Mouse (Mus musculus): ENCODE data around the gene Nlgn2.

Gene Nlgn2

DNA sequence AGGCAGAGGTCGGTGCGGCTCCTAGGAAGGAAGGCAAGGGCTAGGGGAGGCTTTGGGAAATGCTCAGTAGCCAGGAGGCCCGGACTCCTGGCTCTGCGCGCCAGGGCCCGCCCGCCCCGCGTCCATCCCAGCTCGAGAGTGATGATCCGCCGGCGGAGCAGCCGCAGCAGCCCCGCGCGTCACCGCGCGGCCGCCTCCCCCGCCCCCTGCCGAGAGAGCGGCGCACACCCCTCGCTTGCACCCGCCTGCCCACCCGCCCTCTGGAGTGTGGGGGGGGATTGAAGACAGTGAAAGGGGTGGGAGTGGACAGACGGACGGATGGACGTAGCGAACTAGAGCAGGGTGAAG lies at the start of gene Nlgn2:
Nlgn2 (minus strand) TSS at position 181 of the 348 bp plus-strand sequence.
- peak; percentile 83 for DNase-seq (ENCODE audit: low spot score)

DNA sequence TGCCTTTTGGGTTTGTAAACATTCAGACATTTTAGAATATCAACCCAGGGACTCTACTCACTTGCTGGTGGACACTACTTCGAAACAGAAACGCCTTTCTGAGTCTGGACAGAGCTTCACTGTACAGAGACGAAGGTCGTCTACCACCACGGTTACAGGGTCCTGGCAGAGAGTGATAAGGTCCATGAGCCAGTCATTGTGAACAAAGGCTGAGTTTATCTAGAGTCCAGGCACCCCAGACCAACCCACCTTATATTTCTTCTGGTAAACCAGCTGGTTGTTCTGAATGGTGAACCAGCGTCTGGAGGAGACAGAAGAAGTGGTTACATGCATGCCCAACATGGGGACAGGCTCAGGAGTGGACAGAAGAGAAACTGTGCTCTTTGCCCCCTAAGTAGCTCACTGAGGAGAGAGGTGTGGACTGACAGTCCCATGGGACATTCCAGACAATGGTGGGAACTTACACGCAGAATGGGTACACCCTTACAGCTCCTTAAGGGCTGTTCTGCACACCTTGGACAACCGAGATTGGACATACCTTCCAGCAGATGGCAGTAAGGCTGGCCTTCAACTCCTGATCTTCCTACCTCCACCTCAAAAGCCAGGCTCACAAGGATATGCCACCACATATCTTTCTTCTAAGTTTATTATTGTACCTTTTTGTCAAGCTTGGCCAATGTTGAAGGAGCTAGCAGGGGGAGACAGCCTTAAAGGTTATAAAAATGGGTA lies 49.5 kb upstream of the Nlgn2 start:
- no peak for DNase-seq (ENCODE audit: low spot score)

DNA sequence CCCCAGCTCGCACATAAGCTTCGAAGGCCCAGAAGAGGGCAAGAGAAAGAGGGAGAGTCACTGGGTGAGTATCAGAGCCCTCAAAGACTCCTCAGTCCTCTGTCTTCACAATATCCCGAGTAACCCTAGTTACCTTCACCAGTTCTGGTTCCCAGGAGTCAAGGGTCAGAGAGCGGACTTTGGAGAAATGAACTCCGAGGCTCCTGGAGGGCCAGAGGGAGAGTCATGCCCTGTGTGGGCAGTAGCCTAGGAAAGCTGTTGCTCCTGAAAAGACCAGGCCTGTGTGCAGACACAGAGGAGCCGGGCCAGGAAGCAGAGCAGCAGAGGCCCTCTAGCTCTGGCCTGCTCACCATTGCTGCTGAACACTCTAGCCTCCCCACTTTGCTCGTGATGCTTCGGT lies 47.1 kb upstream of the Nlgn2 start:
- no peak for DNase-seq (ENCODE audit: low spot score)

DNA sequence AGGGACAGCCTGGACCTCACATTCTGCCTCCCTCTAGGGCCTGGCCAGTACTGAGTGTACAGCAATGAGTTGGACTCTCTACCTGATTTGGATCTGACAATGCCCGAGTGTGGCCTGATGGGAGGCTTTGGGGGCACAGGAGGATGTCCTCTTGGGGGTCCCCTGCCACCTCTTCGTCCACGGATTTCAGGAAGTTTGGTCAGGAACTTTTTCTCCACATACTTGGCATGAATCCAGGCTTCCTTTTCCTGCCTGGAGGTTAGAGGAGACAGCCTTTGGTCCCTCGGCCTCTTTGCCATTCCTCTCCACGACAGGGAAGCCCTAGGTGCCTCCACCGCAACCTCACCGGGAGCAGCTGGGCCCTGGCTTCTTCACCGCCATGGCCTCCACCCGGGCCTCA lies 46.7 kb upstream of the Nlgn2 start:
- no peak for DNase-seq (ENCODE audit: low spot score)

DNA sequence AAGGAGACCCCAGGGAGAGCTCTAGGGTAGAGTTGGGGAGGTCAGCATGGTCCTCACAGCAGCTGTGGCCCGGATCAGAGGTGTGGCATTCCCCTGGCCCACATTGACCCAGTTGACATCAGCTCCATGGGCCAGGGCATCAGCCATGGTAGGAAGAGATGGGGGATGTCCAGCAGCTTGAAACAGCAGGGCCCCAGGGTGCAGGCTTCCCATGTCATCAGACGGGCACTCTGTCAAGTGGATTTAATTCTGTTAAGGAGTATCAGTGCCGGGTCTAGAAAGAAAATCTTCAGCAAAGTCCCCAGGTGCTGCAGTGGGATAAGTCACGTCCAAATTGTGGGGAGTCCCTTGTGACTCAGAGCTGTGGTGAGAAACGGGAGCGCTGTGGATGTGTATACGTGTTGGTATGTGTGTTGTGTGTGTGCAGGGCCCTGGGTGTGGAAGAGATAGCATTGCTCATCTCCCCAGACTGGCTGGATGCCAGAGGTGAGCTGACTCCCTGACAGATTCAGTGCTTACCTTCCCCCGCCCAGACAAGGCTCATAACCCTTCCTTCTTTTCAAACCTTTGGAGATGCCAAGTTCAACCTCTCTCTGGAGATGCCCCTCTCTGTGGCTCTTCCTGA lies 46.1 kb upstream of the Nlgn2 start:
- DNase-seq (ENCODE audit: low spot score) = no peak

DNA sequence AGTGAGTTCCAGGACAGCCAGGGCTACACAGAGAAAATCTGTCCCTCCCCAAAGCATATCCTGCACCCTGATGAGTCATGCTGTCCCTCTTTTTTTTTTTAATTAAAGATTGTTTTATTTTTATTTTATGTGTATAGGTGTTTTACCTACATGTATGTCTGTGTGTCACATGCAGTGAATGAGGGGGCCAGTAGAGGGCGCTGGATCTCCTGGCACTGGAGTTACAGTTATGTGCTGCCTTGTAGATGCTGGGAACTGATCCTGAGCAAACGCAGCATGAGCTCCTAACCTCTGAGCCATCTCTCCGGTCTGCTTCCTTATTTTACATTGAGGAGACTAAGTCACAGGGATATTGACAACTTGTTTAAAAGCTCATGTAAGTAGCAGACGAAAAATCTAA lies 45.5 kb upstream of the Nlgn2 start:
- DNase-seq (ENCODE audit: low spot score) = no peak

DNA sequence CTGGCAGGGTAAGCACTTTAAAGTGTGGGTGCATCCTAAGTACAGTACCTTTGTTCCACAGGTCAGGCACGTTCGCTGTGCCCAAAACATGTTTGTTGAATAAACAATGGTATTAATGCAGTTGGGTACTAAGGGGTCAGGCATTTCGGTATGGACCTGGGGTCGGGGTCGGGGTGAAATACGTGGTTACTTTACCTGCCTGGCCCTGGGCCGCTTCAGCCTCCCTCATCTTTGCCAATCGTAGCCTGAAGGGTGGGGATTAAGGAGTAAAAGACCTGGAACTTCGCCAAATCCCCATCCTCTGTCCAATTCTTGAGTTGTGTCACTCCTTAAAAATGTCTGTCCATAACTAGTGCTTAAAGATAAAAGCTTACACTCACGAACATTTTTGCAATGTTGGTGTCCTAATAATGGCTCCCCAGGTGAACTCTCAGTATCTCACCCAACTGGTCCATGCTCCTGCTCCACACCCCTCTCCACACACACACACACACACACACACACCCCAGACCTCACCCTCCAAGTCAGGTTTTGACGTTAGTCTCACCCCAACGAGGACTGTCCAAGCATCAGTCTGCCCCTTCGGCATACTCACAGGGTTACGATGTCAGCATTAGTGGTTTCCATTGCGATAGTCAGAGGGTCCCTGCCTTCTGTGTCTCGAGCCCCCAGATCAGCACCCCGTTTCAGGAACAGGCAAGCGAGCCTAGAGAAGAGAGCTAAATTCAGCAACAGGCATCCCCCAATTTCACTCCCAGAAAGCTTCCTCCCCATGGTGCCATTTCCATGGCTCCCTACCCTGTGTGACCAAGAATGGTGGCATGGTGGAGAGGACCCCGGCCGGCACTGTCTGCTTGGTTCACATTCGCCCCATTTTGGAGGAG lies 44.4 kb upstream of the Nlgn2 start:
- DNase-seq (ENCODE audit: low spot score) = no peak

DNA sequence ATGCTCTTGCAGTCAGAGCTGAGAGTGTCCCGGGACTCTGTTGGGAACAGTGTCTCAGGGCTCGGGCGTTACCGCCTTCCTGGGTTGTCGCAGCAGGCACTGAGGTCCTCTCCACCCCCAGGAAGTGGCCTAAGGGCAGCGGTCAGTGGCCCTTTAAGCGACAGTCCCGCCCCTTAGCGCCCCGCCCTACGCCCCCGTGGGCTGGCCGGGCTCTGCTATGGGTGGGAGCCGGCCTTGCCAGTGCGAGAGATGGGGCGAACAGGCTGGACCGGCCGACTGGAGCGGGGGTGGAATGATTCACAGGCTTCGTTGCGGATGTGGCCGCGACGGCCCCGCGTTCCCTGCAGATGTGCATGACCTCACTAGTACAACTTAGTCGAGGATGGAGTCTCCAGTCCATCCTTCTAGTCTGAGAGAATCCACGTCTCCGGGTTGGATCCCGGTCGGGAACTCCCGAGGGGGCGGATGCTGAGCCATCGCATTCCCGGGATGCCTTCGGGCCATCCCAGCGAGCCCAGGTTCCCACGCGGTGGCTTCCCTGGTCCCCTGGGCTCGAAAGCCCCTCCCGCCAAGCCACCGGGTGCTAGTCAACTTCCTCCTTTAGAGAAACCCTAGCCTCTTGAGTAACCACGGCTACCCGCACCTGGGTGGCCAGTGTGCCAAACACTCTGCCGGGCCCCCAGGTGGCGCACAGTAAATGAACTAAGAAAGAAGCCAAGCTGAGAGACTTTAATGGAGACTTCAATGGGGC lies 43.4 kb upstream of the Nlgn2 start, which contains the start of gene Kctd11:
Kctd11 (minus strand) TSS at position 554 of the 751 bp plus-strand sequence.
- DNase-seq (ENCODE audit: low spot score) = peak; percentile 87

DNA sequence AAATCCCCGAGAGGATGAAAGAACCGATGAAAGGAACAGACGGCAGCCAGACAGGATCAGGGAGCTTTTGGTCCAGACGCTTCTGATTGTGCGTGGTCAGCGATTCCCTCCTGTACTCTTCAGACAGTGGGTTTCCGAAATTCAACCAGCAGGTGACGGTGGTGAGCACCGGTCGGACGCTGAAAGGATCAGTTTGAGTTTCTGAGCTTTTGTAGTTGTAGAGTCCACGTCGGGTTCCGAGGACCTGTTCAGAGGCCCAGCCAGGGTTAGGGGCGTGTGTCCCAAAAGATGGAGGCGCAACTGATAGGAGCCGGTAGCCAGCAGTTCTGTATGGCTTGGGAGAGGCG lies 42.9 kb upstream of the Nlgn2 start:
- DNase-seq (ENCODE audit: low spot score) = peak; percentile 87

DNA sequence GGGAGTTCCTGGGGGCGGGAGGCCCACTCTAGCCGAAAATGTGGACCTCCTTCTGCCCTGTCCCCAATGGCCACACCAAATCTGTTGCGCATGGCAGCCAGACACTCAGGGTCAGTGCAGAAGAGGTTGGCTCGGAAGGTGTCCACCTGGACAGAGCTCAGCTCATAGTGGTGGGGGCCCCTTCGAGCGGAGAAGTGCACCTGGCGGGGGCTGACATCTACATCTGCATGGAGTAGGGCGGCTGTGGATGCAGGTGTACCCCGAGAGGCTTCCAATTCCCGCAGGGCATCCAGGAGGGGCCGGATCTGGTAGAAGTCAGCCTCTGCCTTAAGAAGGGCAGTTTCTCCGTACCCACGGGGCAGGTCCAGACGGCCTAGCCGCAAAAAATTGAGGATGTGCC lies 42.1 kb upstream of the Nlgn2 start:
- DNase-seq (ENCODE audit: low spot score) = no peak

DNA sequence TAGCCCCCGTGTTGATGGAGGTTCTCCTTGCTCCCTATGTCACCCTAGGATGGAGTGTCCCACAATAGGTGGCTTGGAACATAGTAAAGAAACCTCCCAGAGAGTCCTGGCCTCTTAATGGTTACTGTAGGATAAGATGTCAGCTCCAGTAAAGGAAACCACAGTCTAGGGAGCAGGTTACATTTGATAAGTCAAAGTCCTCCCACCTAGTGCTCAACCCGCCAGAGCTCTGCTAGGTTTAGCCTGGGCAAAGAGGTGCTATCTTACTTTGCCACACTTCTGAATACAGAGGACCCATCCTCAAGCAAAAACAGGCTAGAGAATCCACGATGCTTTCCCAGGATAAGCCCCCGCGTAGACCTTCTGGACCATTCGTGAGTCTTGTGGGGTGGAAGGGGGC lies 41.4 kb upstream of the Nlgn2 start:
- no peak for DNase-seq (ENCODE audit: low spot score)

DNA sequence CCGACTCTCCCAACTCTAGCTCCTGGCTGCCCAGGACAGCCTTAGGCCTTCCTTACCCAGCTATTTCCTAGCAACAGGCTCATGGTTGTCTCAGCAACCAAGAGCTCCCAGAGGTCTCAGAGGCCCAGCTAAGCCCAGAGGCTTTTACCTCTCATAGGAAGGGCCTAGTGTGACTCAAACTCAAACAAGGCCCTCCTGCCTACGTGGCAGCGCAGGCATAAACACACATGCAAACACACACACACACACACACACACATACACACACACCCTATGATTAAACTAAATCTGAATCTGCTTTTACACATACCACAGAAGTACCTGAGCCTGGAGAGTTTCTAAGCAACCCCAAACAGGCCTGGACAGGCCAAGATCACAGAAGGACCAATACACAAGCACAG lies 40.8 kb upstream of the Nlgn2 start:
- DNase-seq (ENCODE audit: low spot score) = peak; percentile 42

DNA sequence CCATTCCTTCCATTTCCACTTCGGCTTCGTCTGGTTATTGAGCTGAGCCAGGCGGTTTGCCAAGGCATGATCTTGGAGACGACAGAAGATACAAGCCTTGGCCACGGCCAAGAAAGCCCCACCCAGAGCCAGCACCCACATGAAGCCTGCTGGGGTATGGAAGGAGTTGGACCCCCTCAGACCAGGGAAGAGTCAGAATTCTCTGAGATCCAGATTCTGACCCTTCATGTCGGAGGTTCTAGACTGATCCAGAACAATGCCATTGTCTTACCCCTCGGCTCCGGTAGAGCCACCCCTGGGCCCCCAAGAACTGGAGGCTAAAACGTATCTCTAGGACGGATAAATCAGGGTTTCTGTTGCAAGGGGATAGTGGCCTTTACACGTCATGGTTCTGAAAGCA lies 40.3 kb upstream of the Nlgn2 start, which contains the start of gene Tmem95:
Tmem95 (minus strand) TSS at position 141 of the 400 bp plus-strand sequence.
- no peak for DNase-seq (ENCODE audit: low spot score)

DNA sequence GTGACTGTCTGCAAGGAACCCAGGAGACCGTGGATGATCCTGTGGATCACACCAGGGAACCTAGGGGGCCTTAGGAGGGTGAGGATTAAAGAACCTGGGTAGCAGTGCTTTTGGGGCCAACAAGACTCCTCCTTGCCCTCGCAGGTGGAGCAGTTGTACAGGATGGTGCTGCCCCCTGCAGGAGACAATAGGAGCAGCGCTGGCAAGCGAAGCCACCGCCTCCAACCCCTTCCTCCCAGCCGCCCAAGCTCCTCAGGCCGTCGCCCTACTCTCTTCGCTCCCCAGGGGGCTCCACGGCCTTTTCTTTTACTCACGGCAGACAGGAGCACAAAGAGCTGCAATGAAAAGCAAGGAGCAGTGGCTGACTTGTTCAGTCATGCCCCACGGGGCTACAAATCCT lies 39.3 kb upstream of the Nlgn2 start:
- DNase-seq (ENCODE audit: low spot score) = peak; percentile 88

DNA sequence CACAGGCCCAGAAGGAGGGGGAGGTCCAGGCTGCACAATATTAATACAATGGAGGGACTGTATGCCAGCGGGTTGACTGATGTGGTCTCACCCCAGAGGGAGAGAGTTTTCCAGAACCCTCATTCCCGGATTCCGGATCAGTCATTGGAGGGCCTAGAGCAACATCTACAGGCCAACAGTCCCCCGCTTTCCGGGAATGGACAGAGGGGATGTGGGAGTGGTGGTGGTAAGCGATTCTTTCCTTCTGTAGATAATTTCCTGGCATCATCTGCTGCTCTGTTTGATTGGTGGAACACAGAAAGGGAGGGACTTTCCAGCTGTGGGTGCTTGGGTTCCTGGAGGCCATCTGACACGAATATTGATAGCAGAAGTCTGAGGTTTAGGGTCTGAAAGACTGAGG lies 38.6 kb upstream of the Nlgn2 start:
- peak; percentile 41 for DNase-seq (ENCODE audit: low spot score)

DNA sequence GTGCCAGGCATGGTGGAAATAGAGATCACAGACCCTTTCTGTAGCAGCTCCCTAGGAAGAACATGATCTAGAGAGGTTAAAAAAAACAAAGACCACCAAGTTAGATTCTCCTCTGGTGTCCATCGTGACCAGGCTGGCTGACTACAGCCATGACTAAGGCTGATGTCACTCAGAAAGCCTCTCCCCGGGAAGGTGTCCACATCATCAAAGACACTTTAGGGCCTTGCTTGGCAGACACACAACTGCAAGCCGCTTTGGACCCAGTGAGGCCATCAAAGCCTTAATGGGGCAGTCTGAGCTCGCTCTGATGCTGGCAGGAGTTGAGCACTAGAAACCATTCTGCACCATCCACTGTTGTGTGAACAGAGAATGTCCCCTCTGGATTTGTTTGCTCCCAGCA lies 34.9 kb upstream of the Nlgn2 start:
- DNase-seq (ENCODE audit: low spot score) = no peak

DNA sequence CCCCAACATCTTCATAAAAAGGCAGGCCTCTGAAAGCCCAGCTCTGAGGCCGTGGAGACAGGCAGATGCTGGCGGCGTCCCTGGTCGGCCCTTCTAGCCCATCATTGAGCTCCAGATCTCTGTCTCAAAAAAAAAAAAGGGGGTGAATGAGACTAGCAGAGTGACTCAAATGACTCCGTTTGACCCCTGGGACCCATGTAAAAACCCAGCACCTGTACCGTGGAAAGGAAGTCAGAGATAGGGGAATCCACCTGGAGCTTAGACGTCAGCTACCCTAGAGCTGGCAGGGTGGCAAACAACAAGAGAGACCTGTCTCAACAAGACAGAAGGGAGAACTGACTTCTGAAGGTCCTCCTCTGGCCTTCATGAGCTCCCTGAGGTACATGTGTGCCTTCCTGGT lies 34.2 kb upstream of the Nlgn2 start:
- DNase-seq (ENCODE audit: low spot score) = no peak

DNA sequence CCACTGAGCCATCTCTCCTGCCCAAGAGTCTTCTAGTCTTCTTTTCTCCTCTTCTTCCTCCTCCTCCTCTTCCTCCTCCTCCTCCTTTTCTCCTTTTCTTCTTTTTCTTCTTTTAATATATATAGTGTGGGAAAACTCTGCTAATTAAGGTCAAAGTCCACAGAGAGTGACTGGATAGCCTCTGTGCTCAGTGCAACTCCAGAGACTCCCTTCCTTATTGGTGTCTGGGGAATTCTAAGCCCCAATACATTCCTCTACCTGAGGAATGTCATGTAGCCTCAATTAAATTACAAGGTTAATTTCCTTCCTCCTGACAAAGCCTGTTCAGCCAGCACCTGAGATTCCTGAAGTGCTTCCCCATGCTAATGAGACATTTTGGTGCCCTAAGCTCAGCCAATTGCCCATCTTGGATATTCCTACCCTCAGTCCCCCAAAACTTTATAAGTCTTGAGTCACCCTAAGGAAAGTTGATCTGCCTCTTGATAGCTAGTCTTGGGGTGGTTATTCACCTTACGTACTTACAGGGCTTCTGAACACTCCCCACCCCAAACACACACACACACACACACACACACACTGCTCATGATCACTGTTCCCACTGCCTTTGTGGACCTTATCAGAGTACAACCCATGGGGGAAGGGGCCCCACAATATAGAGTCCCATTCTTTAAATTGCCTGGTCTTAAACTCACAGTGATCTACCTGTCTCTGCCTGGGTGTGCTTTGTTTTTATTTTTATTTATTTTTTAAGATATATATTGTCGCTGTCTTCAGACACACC lies 32.9 kb upstream of the Nlgn2 start:
- no peak for DNase-seq (ENCODE audit: low spot score)

DNA sequence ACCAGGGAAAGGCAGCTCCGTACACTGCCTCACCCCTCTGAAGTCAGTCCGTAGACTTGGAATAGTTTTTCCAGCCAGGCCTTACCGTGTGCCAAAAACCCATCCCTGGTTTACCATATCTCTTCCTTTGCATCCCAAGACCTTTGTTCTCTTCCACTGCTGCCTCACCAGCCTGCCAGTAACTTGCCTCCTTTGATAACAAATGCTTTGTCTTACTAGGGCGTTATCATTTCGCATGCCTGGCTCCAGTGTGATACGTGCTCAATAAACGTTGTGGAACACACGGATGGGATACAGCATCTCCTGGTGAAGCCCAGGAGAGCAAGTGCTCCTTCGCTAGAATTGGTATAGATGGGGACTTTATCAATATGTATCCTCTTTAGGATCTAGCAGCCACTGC lies 29.8 kb upstream of the Nlgn2 start:
- DNase-seq (ENCODE audit: low spot score) = no peak

DNA sequence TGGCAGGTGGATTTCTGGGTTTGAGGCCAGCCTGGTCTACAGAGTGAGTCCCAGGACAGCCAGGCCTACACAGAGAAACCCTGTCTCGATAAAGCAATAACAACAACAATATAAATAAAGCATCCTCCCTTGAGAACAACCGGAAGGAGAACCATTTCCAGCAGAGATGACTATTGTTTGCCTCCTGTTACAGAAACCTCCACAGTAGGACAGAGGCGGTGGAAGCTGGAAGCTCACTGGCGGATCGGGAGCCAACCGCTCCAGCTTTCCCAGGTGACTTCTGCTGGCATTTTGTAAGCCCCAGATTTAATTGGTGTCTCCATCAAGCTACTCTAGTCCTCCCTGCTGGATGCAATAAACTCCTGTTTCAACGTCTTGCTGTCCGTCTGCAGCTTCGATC lies 28.0 kb upstream of the Nlgn2 start:
- no peak for DNase-seq (ENCODE audit: low spot score)

DNA sequence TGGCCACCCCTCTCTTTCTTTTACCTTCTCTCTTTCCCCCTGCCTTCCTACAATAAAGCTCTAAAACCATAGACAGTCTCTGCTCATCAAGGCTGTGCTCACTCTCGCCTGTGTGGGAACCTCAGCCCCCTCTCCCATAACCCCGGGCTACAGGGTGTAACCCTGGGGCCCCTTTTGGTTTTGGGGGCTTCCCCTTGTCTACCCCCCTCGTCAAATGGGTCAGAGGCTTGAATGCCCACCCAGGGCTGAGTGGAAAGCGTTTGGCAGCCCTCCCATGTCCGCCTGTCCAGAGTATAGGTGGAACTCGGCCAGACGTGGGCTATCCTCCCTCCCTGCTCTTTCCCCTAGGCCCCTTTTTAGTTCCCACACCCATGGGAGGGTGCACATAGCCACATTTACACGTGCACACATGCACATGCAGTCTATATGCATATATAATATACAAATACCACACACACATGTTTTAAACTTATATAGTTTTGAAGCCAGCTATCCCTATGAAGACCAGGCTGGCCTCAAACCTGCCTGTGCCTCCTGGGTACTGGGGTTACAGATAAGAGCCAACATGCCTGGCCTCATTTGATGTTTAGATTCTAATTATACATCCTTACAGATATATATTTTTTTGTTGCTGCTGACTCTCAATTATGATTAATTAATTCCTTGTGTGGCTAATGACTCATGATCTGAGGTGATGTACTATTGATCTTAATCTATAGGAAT lies 26.7 kb upstream of the Nlgn2 start:
- no peak for DNase-seq (ENCODE audit: low spot score)

Measured in MN1 (cell line).